Mouse (Mus musculus) layer of hippocampus, postnatal 25 days (tissue): Measurements from ENCODE around the gene Pspc1. TPM values are rescaled to one million over a fixed set of nuclear protein-coding genes. Genes with fewer than 3 reads are reported as not detected.

Source experiments
- DNase-seq, 2 experiments: peaks; one replicate each; pipeline ENCODE4 v3.0.0; 2022; ENCODE audit warnings: mixed read lengths in 2 of 2, low spot score in 1 of 2; ENCODE audit errors: extremely low spot score in 1 of 2
- total RNA-seq, 2 experiments: library from RNA; stranded (reverse); gene quantifications; 2 replicates each; pipeline ENCODE4 v1.2.3; 2021

Pspc1 gene
- total RNA-seq, 2 experiments from 2014 or later, result 51.2 to 55.6 TPM

- DNase-seq, result no peak
Observed at GRCm38 (mm10) chr14:56702644-56703043, 75.5 kb downstream of the Pspc1 start.

GRCm38 (mm10) chr14:56697836-56698235, 80.3 kb downstream of the Pspc1 start:
- DNase-seq, result no peak

GRCm38 (mm10) chr14:56695495-56695894, 82.6 kb downstream of the Pspc1 start:
- DNase-seq, result no peak

- no peak for DNase-seq
Observed at GRCm38 (mm10) chr14:56689766-56690165, 88.3 kb downstream of the Pspc1 start.

- DNase-seq, result no peak
Observed at GRCm38 (mm10) chr14:56689116-56689515, 89.0 kb downstream of the Pspc1 start.

GRCm38 (mm10) chr14:56685426-56685825, 92.7 kb downstream of the Pspc1 start:
- no peak for DNase-seq

Other genes starting within 250 kb of the Pspc1 start
- gene Cenpj, start 202.9 kb downstream of the Pspc1 start, total RNA-seq, result 1 to 10 TPM; 2.2 to 3.8 TPM
- 1 to 10 TPM; 3.7 to 5.0 TPM for gene Parp4, start 202.7 kb downstream of the Pspc1 start, total RNA-seq
- gene Mphosph8, start 110.1 kb downstream of the Pspc1 start, total RNA-seq, result 10 to 100 TPM; 48.6 to 49.8 TPM
- gene Zmym5, start 33.4 kb upstream of the Pspc1 start, total RNA-seq, result 10 to 100 TPM; 24.9 to 29.2 TPM
- gene Zmym2, start 108.3 kb upstream of the Pspc1 start, total RNA-seq, result 10 to 100 TPM; 84.9 to 91.3 TPM